Mouse (Mus musculus): ENCODE data around the gene Bpifb5.
"Not testable (repeated sequence)": the region's sequence is repeated elsewhere in the genome, so short reads cannot be mapped to it uniquely, and the experiment has no call there.

The Bpifb5 gene

DNA sequence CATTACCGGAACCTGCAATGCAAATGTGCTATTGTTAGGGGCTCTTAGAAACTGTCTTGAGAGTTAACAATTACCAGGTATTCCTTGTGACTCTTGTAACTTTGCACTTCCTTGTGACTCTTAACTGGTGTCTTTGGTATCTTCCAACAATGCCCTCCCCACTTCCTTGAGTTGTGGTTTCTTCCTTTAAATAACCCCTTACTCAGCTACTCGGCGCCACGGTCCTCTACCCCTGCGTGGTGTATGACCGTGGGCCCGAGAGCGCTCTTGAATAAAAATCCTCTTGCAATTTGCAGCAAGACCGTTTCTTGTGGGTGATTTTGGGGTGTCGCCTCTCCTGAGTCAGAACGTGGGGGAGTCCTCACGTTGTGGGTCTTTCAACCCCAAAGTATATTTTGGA is 19.2 kb downstream of the Bpifb5 start:
- DNase-seq = not testable (repeated sequence)

GRCm38 (mm10) chr2:154243356-154244036 is 20.0 kb downstream of the Bpifb5 start:
- DNase-seq = peak; percentile 33

DNA sequence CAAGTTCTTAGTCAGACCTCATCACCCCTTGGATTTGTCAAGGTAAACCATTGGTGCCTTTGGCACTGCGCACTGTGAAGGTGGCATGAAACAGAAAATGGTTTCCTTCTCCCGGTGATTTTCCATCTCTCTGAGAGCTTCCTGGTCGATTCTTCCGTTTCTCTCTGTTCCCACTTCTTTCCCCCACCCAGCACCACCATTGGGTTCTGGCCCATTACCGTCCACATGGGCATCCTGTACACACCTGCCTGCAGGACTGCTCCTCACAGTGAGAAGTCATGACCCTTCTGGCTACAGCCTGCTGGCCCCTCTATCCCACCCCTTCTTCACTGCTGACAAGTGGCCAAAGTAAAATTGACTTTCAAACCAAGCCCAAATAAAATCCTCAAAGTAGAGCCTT is 21.8 kb downstream of the Bpifb5 start:
- DNase-seq = no peak

DNA sequence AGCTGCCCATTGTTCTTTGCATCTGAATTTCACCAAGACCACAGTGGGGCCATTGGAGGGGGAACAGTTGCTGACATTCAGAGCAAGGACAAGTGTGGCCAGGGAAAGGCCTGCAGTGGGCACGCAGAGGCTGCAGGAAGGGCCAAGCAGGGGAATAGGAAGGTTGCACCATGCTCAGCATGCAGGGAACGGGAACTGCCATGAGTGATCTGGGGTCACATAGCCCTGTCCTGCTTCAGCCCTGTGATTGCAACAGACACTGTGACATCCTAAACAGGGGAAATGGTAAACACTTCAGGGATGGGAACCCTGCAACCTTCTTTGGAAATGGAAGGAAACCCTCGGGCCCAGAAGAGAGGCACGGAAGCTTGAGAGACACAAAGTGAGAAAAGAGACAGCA is 31.7 kb downstream of the Bpifb5 start:
- DNase-seq = not testable (repeated sequence)

DNA sequence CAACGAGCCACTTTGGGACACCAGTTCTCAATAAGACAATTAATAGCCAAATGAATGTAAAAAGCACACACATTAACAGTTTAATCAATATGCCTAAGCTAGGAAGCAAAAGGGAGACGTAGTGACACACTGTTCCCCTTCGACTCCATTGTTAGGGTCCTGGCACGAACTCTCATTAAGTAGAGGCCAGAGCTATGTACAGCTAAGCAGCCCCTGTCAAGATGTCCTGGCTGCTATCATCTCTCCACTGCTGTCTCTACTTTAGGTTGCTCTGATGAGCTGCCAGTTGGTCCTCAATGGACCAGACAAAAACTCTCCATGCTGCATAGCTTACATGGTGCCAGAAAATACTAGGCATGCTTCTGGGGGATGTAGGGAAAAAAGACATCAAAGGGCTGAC is 32.2 kb downstream of the Bpifb5 start:
- DNase-seq = no peak

DNA sequence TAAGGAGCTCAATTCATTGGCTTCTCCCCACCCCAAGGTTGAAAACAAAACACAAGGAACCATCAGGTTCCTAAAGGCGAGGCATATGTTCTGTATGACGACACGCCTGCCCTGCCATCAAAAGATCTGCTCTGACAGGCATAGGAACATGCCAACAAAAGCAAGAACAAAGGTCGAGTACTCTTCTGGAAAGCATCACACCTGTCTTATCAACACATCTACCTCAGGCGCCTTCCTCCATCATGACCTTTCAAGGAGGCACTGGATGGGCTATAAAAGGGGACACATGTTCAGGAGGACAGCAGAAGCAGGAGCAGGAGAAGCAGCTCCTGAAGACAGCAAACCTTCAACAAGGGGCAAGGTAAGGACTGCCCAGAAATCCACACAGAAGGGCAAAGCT is 34.0 kb downstream of the Bpifb5 start, which contains the start of gene Bpifb9a:
Bpifb9a (plus strand) TSS at position 301 of the 400 bp plus-strand sequence.
- not testable (repeated sequence) for DNase-seq

DNA sequence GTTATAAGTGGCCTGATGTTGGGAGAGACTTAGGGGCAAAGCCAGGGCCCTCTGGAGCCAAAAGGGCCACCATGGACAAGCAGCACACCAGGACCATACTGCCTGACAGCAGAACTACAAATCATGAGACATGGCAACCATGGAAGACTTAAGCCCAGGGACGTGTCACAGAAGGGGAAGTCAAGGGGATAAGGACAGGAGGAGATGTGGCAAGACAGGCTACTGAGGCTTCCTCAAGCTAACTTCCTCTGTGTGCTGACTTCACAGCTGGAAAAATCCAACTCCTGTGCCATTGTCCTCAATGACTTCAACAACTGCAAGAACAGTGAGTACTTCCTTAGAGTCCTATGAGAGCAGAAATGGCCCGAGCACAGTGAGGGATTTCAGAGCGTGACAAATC is 40.9 kb downstream of the Bpifb5 start:
- not testable (repeated sequence) for DNase-seq

Data from right cerebral cortex, postnatal 14 days (tissue).